Mouse (Mus musculus): ENCODE data around the gene Oxt. TPM values are rescaled to one million over a fixed set of nuclear protein-coding genes. Genes with fewer than 3 reads are reported as not detected.

Gene Oxt
- not detected for total RNA-seq (2023)

GRCm38 (mm10) chr2:130575873-130576272, at the start of gene Oxt:
TSS of gene Oxt (plus strand) at chr2:130576173.

GRCm38 (mm10) chr2:130563212-130564055, 12.5 kb upstream of the Oxt start, which contains the start of gene Mrps26:
TSS of gene Mrps26 (plus strand) at chr2:130563742.

GRCm38 (mm10) chr2:130582552-130582951, 6.6 kb downstream of the Oxt start, which contains the start of gene Avp:
TSS of gene Avp (minus strand) at chr2:130582554.

Other genes with a start within 250 kb of the Oxt start
- 0.35 TPM for gene Cpxm1, start 178.6 kb upstream of the Oxt start, total RNA-seq (2023)
- not detected for gene Gm28372, start 170.9 kb upstream of the Oxt start, total RNA-seq (2023)
- not detected for gene 1700020A23Rik, start 170.9 kb upstream of the Oxt start, total RNA-seq (2023)
- not detected for gene Tmem239, start 169.7 kb upstream of the Oxt start, total RNA-seq (2023)
- gene Vps16, start 151.8 kb upstream of the Oxt start, total RNA-seq (2023) = 129 TPM
- 21.5 TPM for gene Pced1a, start 151.5 kb upstream of the Oxt start, total RNA-seq (2023)
- gene Ptpra, start 125.9 kb upstream of the Oxt start, total RNA-seq (2023) = 132 TPM
- gene Mrps26, start 12.4 kb upstream of the Oxt start, total RNA-seq (2023) = 52.1 TPM
- not detected for gene Avp, start 6.4 kb downstream of the Oxt start, total RNA-seq (2023)
- gene Fastkd5, start 53.9 kb downstream of the Oxt start, total RNA-seq (2023) = 4.5 TPM
- gene Ubox5, start 53.9 kb downstream of the Oxt start, total RNA-seq (2023) = 2.7 TPM
- 5.4 TPM for gene Lzts3, start 66.6 kb downstream of the Oxt start, total RNA-seq (2023)
- 146 TPM for gene Ddrgk1, start 88.5 kb downstream of the Oxt start, total RNA-seq (2023)
- 10.3 TPM for gene Itpa, start 91.4 kb downstream of the Oxt start, total RNA-seq (2023)
- gene Slc4a11, start 121.3 kb downstream of the Oxt start, total RNA-seq (2023) = 1.1 TPM

All from CD4-positive naive resting alpha-beta T cell, adult 76 days (primary cell).